6 mouse cellular contexts compared by ENCODE assay signal in the genomic region with DNA sequence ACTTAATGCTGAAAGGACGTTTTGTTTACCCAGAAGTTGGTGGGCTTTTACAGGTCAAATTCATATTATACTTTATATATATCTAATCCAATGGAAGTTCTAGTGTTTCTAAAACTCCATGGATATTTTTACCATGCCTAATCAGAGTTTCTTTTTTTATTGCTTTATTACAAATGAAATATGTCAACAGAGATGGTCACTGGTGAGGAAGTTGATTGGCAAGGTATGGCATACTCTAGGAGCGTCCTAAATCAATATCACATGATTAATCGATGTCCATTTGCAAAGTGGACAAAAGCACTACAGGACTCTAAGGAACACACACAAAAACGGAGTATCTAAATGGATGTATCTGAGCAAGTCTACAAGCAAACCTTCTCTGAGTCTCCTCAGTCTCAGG.
DNase-seq lines count a peak whose midpoint lies in the region; ATAC-seq lines count a peak whose summit lies in the region.

No protein-coding gene starts in this region.

- peak; percentile 9 for DNase-seq in CD4-positive helper T cell, adult 2 months (ENCODE audit: low read depth, low spot score)
- DNase-seq in naive thymus-derived CD4-positive, alpha-beta T cell, adult 2 months (ENCODE audit: low read depth), result peak; percentile 21
- peak; percentile 5 for DNase-seq in thymus, postnatal 0 days (ENCODE audit: low spot score)

- peak; percentile 53; the same call in 1 of the 2 replicates for ATAC-seq in granulocyte monocyte progenitor cell, adult 5-6 weeks (replicated peaks; ENCODE audit: poor library complexity, severe bottlenecking)
- peak; percentile 60 for ATAC-seq in megakaryocyte, adult 5-6 weeks (ENCODE audit: poor library complexity, severe bottlenecking)
- peak; percentile 31; the same call in 1 of the 2 replicates for ATAC-seq in megakaryocyte progenitor cell, adult 5-6 weeks (replicated peaks; ENCODE audit: poor library complexity)

Comparison
In these comparisons a context has a peak if more than half of its experiments do, and no peak if none do; other contexts are left out.
1. Peak in every context shown above with its lines: DNase-seq and ATAC-seq.